Mouse (Mus musculus) c-Kit-positive CD71-negative TER-119-negative erythroid progenitor cells, embryonic 14.5 days (primary cell): ENCODE results near the gene Tmem11.

ENCODE experiments used
- DNase-seq: peaks from one replicate; pipeline ENCODE4 v3.0.0-alpha.2; 2013; ENCODE audit warnings: low read depth

Tmem11 gene

GRCm38 (mm10) chr11:60878675-60879294 lies at the start of gene Tmem11:
TSS of gene Tmem11 (minus strand) at chr11:60879272.
- DNase-seq = peak; percentile 96

GRCm38 (mm10) chr11:60927264-60927663 lies 48.2 kb upstream of the Tmem11 start:
- peak; percentile 95 for DNase-seq

GRCm38 (mm10) chr11:60924981-60925380 lies 45.9 kb upstream of the Tmem11 start:
- DNase-seq = no peak

- no peak for DNase-seq
Observed at GRCm38 (mm10) chr11:60924498-60924897, 45.4 kb upstream of the Tmem11 start.

GRCm38 (mm10) chr11:60922964-60923363 lies 43.9 kb upstream of the Tmem11 start:
- no peak for DNase-seq

GRCm38 (mm10) chr11:60922195-60922594 lies 43.1 kb upstream of the Tmem11 start:
- DNase-seq = no peak

GRCm38 (mm10) chr11:60920021-60920420 lies 40.9 kb upstream of the Tmem11 start:
- no peak for DNase-seq

- no peak for DNase-seq
Observed at GRCm38 (mm10) chr11:60915201-60915600, 36.1 kb upstream of the Tmem11 start.

- no peak for DNase-seq
Observed at GRCm38 (mm10) chr11:60914491-60914890, 35.4 kb upstream of the Tmem11 start, which contains the start of gene Natd1. TSS of gene Natd1 (minus strand) at chr11:60914750.

- DNase-seq = peak; percentile 73
Observed at GRCm38 (mm10) chr11:60913301-60914196, 34.5 kb upstream of the Tmem11 start.

GRCm38 (mm10) chr11:60912525-60912973 lies 33.5 kb upstream of the Tmem11 start:
- DNase-seq = no peak

- no peak for DNase-seq
Observed at GRCm38 (mm10) chr11:60909626-60910025, 30.6 kb upstream of the Tmem11 start.

GRCm38 (mm10) chr11:60908073-60908472 lies 29.0 kb upstream of the Tmem11 start:
- no peak for DNase-seq

- no peak for DNase-seq
Observed at GRCm38 (mm10) chr11:60906449-60906848, 27.4 kb upstream of the Tmem11 start.

GRCm38 (mm10) chr11:60905407-60906120 lies 26.5 kb upstream of the Tmem11 start:
- no peak for DNase-seq

- DNase-seq = no peak
Observed at GRCm38 (mm10) chr11:60903661-60904061, 24.6 kb upstream of the Tmem11 start.

GRCm38 (mm10) chr11:60902486-60902885 lies 23.4 kb upstream of the Tmem11 start:
- DNase-seq = no peak

- no peak for DNase-seq
Observed at GRCm38 (mm10) chr11:60902001-60902400, 22.9 kb upstream of the Tmem11 start.

GRCm38 (mm10) chr11:60895915-60896314 lies 16.8 kb upstream of the Tmem11 start:
- no peak for DNase-seq

GRCm38 (mm10) chr11:60890744-60891143 lies 11.7 kb upstream of the Tmem11 start:
- DNase-seq = no peak

GRCm38 (mm10) chr11:60890286-60890685 lies 11.2 kb upstream of the Tmem11 start:
- DNase-seq = no peak

GRCm38 (mm10) chr11:60889861-60890260 lies 10.8 kb upstream of the Tmem11 start:
- no peak for DNase-seq
